Mouse (Mus musculus) gastrocnemius, adult 2 months (tissue): ENCODE data around the gene Ankrd55. TPM values are rescaled to one million over a fixed set of nuclear protein-coding genes. Genes with fewer than 3 reads are reported as not detected.

Experiments used
- DNase-seq: peaks from one replicate; pipeline ENCODE4 v3.0.0; 2022
- H3K27ac ChIP-seq: fragments of 200-600 bp; 2 replicates; pipeline ENCODE4 v1.8.1; 2022; ENCODE audit warnings: mild to moderate bottlenecking
- H3K4me3 ChIP-seq: fragments of 200-600 bp; 2 replicates; pipeline ENCODE4 v1.8.1; 2022; ENCODE audit warnings: mild to moderate bottlenecking, moderate library complexity
- CTCF ChIP-seq: fragments of 200-600 bp; IDR thresholded peaks from 2 replicates; pipeline ENCODE4 v1.8.1; 2022; ENCODE audit warnings: antibody characterized with exemption, mild to moderate bottlenecking, moderate library complexity
- intact Hi-C: fragments of 180-260 bp; cut with DNase I; formaldehyde crosslinking; loops from one replicate; pipeline ENCODE4 v1.15.1; 2025
- total RNA-seq, 2 experiments: library from RNA; stranded (reverse); gene quantifications; 2 replicates each; pipeline ENCODE4 v1.2.3; 2021

Gene Ankrd55
- total RNA-seq, 2 experiments from 2014 or later, result not detected

DNA sequence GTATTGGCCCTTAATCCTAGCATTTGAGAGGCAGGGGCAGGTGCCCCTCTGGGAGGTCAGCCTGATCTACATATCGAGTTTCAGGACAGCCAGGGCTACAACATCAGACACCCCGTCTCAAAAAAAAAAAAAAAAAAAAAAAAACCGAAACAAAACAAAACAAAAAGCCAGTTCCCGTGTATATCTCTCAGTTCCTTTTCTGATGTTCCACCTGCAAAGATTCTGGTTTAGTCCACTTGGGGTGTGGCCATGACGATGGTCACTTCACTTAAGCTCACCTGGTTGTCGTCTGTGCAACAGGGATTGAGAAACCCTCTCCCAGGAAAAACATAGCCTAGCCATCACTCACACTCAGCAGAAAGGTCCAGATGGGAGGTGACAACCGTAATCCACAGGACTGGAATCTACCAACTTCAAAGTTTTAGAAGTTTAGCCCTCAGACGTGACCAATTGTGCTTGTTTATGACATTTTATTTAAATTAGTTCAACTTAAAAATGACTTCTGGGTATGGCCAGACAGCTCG lies 90.6 kb downstream of the Ankrd55 start:
- no peak for DNase-seq
- Histone ChIP-seq H3K4me3 (no peak overlapping the region), H3K27ac (no peak overlapping the region)
- TF ChIP-seq CTCF, result no peak
- intact Hi-C loops, result no loop called here

- intact Hi-C loops, result no loop called here
- DNase-seq, result no peak
- H3K27ac ChIP-seq, result no peak overlapping the region
- no peak overlapping the region for H3K4me3 ChIP-seq
- TF ChIP-seq CTCF, result no peak
Observed at GRCm38 (mm10) chr13:112381476-112381875, 93.2 kb downstream of the Ankrd55 start.

- H3K27ac ChIP-seq, result peak overlapping the region; percentile 38
- no peak overlapping the region for H3K4me3 ChIP-seq
- TF ChIP-seq CTCF, result no peak
- DNase-seq, result no peak
- intact Hi-C loops, result no loop called here
Observed at GRCm38 (mm10) chr13:112382457-112382856, 94.2 kb downstream of the Ankrd55 start.

GRCm38 (mm10) chr13:112382956-112383355 lies 94.7 kb downstream of the Ankrd55 start:
- Histone ChIP-seq H3K27ac (peak overlapping the region; percentile 38), H3K4me3 (no peak overlapping the region)
- intact Hi-C loops, result no loop called here
- DNase-seq, result peak; percentile 40
- no peak for TF ChIP-seq CTCF

GRCm38 (mm10) chr13:112383941-112384659 lies 95.8 kb downstream of the Ankrd55 start:
- peak overlapping the region; percentile 9; the same call in 1 of the 2 replicates for H3K27ac ChIP-seq
- no peak for TF ChIP-seq CTCF
- no peak overlapping the region for H3K4me3 ChIP-seq
- intact Hi-C loops, result no loop called here
- DNase-seq, result no peak

GRCm38 (mm10) chr13:112385040-112385439 lies 96.8 kb downstream of the Ankrd55 start:
- peak overlapping the region; percentile 9; the same call in 1 of the 2 replicates for H3K27ac ChIP-seq

GRCm38 (mm10) chr13:112386494-112387075 lies 98.3 kb downstream of the Ankrd55 start:
- no peak for DNase-seq
- intact Hi-C loops, result no loop called here
- TF ChIP-seq CTCF, result no peak

More at GRCm38 (mm10) chr13:112385040-112385439, 96.8 kb downstream of the Ankrd55 start:
- TF ChIP-seq CTCF, result no peak
- intact Hi-C loops, result no loop called here
- DNase-seq, result no peak
- no peak overlapping the region for H3K4me3 ChIP-seq

DNA sequence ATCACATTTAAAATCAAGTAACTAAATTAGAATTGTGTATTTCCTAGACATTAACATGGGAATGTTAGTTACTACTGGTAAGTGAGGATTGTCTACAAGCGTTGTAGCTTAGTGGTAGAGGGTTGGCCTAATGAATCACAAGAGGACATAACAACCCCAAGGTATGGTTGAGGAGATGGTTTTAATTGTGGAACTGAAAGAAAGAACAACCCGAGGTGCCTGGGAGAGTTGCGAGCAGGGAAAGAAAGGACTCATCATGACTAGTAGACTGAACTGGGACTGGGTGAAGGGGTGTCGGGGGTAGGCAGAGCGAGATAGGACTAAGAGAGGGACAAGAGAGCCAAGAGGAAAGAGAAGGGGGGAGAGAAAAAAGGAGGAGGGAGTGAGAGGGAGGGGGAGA lies 99.0 kb downstream of the Ankrd55 start:
- DNase-seq, result no peak
- TF ChIP-seq CTCF, result no peak
- Histone ChIP-seq H3K27ac (no peak overlapping the region), H3K4me3 (no peak overlapping the region)
- intact Hi-C loops, result no loop called here

More at GRCm38 (mm10) chr13:112386494-112387075, 98.3 kb downstream of the Ankrd55 start:
- Histone ChIP-seq H3K27ac (peak overlapping the region; percentile 46; the same call in 1 of the 2 replicates), H3K4me3 (no peak overlapping the region)

- TF ChIP-seq CTCF, result no peak
- intact Hi-C loops, result no loop called here
- H3K27ac ChIP-seq, result no peak overlapping the region
- no peak for DNase-seq
- H3K4me3 ChIP-seq, result no peak overlapping the region
Observed at GRCm38 (mm10) chr13:112388176-112388575, 99.9 kb downstream of the Ankrd55 start.

GRCm38 (mm10) chr13:112390206-112390605 lies 102.0 kb downstream of the Ankrd55 start:
- intact Hi-C loops, result no loop called here

GRCm38 (mm10) chr13:112391354-112391753 lies 103.1 kb downstream of the Ankrd55 start:
- no peak for DNase-seq
- TF ChIP-seq CTCF, result no peak
- Histone ChIP-seq H3K27ac (peak overlapping the region; percentile 1; the same call in 1 of the 2 replicates), H3K4me3 (no peak overlapping the region)
- intact Hi-C loops, result no loop called here

More at GRCm38 (mm10) chr13:112390206-112390605, 102.0 kb downstream of the Ankrd55 start:
- Histone ChIP-seq H3K4me3 (no peak overlapping the region), H3K27ac (no peak overlapping the region)
- no peak for DNase-seq
- no peak for TF ChIP-seq CTCF

GRCm38 (mm10) chr13:112393356-112393755 lies 105.1 kb downstream of the Ankrd55 start:
- H3K4me3 ChIP-seq, result no peak overlapping the region
- DNase-seq, result no peak
- TF ChIP-seq CTCF, result no peak
- no peak overlapping the region for H3K27ac ChIP-seq
- intact Hi-C loops, result no loop called here

GRCm38 (mm10) chr13:112394271-112394670 lies 106.0 kb downstream of the Ankrd55 start:
- intact Hi-C loops, result no loop called here
- no peak overlapping the region for H3K4me3 ChIP-seq
- no peak overlapping the region for H3K27ac ChIP-seq
- no peak for TF ChIP-seq CTCF
- DNase-seq, result peak; percentile 24
